Mouse (Mus musculus) adrenal gland, adult (tissue): ENCODE results near the gene Lzts2.

ENCODE experiments used
- DNase-seq, 2 experiments: peaks; one replicate each; pipeline ENCODE4 v3.0.0; 2022 to 2023; ENCODE audit warnings: low spot score in 1 of 2; ENCODE audit not compliant: inconsistent age in 2 of 2

Lzts2 gene

DNA sequence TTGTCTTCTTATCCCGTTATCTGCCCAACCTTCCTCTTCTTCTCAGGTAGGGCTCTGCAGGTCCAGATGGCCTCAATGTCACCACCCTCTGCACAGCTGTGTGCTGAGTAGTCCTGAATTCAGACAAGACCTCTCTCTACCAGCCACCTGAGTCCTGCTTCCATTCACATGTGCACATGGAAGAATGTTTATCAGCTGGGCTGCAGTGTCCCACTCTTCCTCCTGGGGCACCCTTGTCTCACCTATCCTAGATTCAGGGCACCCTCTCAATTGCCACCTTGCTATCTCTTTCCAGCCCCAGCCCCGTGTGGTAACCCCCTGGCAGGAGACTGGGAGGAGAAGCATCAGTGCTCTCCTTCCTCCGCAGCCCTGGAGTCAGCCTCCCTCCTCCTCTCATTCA lies 11.9 kb upstream of the Lzts2 start:
- peak in 1 of 2 experiments; percentile 54 for DNase-seq

DNA sequence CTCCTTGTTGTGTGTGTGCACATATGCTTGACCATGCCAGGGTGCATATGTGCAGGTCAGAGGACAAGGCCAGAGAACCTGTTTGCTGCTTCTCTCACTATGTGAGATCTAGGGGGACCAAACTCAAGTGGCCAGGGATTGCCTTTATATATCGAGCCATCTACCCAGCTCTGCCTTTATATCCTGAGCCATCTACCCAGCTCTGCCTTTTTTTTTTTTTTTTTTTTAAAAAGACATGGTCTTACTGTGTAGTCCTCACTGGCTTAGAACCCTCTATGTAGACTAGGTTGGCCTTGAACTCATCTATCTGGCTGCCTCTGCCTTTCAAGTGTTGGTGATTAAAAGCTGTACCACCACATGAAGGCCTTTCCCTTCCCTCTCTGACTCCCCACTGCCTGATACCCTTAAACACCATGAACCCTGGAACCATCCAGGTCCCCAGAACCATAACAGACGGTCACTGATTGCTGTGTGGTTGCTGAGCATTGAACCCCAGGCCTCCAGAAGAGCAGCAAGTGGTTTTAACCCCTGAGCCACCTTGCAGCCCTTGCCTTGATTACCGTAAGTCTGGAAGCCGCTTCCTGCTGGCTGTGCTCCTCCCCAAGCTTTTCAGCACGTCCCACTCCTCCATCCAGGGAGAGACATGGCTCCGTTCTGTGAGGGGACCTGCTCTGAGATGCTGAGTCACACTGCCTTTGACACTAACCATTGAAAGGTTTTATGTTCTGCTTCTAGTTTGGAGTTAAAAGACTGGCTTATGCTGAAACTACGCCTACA lies 10.3 kb upstream of the Lzts2 start:
- peak in 1 of 2 experiments; percentile 28 for DNase-seq

DNA sequence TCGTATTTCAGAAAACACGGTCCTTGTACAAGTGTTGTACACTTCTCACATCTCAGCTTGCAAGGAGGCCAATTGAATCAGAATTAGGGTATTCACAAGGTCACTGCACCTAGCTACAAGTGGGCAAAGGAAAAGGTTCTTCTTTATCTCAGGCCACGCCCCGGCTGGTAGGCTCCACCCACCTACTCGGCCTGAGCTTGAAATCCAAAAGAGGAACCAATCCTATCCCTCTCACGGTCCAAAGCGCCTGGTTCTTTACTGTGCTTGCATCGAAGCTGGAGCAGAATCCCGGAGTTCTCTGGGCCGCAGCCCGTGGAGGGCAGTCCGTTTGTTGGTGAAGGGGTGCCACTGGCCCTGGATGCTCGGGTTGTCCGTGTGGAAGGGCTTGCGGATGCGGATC lies 8.8 kb upstream of the Lzts2 start, which contains the start of gene Twnk:
Gene Twnk, plus strand, starts transcription at position 220 of the 400 bp plus-strand sequence.
- DNase-seq: peak; percentile 71 to 85

DNA sequence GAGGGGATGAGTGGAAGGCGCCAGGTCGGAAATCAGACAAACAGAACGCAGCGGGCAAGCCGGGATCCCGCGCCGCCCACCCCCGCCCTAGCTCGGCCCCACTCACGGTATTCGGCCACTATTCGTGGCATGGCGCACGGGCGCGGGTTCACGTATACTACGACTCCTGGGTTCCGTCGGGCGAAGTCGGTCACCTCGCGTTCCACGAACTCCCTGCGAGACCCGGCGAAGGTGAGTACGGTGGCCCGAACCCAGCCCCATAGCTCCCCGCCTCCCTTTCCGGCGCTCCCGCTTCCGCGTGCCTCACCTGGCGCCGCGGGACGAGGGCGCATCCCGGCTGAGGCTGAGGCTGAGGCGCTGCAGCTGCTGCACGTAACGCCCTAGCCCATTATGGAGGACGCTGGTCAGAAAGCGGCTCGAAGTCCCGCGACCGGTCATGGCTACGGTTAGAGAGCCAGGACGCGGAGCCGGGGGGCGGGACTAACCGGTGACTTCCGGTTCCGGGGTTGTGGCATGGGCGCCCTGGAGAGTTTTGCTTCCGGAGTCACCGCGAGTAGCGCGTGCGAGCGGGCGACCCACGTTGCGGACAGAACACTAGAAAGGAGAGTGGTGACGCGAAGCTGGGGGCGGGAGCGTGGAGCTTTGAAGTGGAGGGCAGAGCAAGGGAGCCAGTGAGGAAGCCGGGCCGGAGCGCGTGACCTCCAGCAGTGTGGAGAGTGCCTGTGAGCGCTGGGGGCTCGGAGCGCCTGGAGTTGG lies 8.1 kb upstream of the Lzts2 start, which contains the start of gene Mrpl43:
Gene Mrpl43, minus strand, starts transcription at position 486 of the 756 bp plus-strand sequence.
- DNase-seq: peak; percentile 97 to 99

GRCm38 (mm10) chr19:45007021-45007420 lies 7.2 kb upstream of the Lzts2 start:
- DNase-seq: peak in 1 of 2 experiments; percentile 68

DNA sequence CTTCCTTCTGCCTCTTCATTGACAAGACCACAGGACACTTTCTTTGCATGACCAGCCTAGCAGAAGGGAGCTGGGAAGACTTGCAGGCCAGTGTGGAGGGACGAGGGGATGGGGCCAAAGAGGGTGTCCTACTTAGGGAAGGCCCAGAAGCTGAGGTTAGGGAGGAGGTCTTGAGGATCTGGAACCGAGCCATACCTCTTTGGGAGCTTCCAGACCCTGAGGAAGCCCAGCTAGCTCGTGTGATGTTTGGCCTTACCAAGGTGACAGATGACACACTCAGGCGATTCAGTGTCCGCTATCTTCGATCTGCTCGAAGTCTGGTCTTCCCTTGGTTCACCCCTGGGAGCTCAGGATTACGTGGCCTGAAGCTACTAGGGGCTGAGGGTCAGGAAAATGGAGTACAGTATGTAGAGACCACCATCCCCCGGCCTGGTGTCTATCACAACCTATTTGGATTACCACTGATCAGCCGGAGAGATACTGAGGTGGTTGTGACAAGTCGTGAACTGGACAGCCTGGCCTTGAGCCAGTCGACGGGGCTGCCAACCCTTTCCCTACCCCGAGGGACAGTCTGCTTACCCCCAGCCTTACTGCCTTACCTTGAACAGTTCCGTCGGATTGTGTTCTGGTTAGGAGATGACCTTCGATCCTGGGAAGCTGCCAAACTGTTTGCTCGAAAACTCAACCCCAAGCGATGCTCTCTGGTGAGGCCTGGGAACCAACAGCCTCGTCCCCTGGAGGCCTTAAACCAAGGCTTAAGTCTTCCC lies 6.6 kb upstream of the Lzts2 start:
- DNase-seq: peak; percentile 84 to 91

GRCm38 (mm10) chr19:45010646-45011045 lies 3.6 kb upstream of the Lzts2 start:
- DNase-seq: peak; percentile 79 to 83

- DNase-seq: no peak
Measured at GRCm38 (mm10) chr19:45012219-45012618, 2.0 kb upstream of the Lzts2 start.

DNA sequence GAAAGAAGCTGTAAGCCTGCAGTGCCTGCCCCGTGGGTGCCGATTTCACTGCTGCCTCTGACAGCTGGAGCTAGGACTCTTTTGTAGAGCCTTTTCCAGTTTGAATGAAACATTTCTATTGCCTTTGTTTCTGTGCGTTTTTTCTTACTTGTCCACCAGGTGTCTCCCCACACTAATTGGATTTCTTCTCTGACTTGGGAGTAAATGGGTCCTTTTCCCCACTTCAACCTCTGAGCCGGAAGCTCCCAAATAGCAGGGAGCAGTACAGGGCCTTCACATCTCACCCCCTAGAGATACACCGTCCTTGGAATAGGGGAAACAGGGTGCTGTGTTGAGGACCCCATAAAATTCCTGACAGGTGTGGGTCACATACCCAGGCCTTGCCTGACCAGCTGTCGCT lies 1.6 kb upstream of the Lzts2 start:
- peak in 1 of 2 experiments; percentile 74 for DNase-seq

GRCm38 (mm10) chr19:45013581-45014225 lies 511 bp upstream of the Lzts2 start:
- DNase-seq: no peak

- peak; percentile 82 to 92 for DNase-seq
Measured at GRCm38 (mm10) chr19:45014981-45015402, 778 bp downstream of the Lzts2 start.

DNA sequence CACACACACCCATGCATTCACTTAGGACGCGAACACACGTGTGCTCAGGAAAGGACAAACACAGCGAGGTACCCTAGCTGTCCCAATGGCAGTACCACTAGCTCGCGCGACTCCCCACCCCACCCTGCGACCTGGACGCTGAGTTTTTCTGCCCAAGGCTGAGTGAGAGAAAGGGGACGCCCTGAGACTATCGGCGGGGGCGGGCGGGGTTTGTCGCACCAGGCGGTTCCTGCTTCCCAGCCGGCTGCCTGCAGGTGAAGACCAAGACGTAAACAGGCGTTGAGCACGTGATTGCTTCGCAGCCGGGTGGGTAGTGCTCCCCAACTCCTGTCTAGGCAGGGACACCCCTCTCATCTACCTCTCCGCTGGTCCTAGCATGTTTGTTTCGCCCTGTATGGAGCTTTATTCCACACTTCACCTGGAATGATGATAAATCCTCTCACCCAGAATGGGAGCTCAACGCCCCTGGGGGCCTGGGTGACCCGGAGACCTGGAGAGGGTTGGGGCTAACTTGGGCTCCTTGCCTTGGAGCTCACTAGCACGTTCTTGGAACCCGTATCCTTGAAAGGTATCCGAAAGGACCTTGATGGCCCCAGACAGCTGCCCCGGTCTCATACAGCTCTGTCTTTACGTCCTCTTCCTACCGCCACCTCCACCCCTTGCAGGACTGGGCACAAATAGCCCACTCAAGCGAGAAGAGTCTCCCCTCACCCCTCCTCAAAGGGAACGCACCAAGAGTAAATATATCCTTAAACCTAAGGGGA lies 1.5 kb downstream of the Lzts2 start:
- peak; percentile 85 to 92 for DNase-seq

DNA sequence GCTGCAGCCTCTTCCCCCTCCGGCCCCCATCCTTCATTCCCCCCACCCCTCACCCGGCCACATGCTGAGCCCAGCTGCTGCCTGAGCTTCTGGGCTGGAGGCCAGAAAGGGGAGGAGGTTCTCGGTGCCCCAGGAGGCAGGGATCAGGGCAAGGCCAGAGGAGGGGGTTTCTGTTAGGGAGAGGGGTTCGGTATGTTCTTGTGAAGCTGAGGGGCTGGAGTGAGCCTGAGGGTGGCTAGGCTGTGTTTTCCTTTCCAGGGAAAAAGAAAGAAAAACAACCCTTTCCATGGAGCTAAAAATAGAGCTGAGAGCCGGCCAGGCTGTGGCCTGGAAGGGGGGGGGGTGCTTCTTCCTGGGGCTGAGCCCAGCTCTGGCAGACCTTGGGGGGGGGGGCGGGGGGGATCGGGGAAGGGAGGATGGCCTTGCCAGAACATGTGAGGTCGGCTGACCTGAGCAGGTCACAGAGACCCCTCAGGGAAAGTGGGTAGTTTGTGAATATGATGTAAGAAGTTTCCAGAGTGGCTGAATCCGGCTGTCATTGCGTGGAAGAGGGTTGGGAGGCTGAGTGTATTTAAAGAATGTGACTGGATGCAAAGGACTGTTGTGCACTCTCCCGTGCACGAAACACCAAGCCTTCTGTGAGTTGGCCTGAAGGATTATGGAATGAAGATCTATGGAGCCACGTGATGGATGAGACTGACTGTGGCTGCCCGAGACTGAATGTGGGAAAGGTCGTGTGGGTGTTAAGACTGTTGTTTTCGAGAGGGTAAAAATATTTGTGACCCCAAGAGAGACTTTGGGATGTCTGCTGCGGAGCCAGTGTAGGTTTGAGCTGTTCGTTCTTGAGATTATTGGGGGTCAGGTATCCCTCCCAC lies 2.4 kb downstream of the Lzts2 start:
- peak; percentile 87 to 95 for DNase-seq

- DNase-seq: peak; percentile 89 to 95
Measured at GRCm38 (mm10) chr19:45017216-45017771, 3.1 kb downstream of the Lzts2 start.

GRCm38 (mm10) chr19:45017909-45018308 lies 3.7 kb downstream of the Lzts2 start:
- DNase-seq: peak; percentile 95 to 97

DNA sequence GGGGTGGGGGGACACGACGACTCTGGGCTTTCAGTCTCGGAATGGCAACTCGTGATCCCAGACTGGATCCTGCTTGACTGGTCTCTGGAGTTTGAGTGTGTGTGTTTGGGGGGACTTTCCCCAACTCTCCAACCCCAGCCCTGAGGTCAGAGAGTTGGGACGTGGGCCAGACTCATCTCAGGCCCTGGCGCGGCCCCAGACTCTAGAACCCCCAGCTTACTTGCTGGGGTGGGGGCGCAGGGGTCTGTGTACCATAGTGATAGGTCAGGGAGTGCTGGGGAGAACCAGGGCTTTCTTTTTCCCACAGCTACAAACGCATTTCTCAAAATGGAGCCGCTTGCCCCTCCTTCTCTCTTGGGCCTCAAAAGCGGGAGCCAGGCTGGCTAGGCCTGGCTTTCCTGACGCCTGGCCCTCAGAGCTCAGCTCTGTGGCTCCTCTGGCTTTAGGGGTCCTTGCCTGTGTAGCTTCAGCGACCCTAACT lies 4.2 kb downstream of the Lzts2 start:
- DNase-seq: peak in 1 of 2 experiments; percentile 86

DNA sequence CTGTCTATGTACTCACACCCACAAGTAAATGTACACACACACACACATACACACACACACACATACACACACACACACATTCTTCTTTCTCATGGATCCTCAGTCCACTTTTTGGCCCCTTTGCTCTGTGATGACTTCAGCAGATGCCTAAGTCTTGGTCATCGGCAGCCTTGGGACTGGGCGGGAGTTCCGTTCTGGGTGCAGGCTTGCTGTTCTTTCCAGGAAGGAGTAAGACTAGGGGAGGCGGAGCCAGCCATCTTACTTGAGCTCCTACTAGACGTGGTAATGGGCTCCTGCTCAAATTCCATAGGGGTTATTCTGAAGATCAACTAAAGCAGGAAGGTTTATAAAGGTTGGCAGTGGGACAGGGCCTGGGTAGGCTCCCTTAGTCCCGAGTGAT lies 6.1 kb downstream of the Lzts2 start:
- DNase-seq: peak; percentile 84 to 90

DNA sequence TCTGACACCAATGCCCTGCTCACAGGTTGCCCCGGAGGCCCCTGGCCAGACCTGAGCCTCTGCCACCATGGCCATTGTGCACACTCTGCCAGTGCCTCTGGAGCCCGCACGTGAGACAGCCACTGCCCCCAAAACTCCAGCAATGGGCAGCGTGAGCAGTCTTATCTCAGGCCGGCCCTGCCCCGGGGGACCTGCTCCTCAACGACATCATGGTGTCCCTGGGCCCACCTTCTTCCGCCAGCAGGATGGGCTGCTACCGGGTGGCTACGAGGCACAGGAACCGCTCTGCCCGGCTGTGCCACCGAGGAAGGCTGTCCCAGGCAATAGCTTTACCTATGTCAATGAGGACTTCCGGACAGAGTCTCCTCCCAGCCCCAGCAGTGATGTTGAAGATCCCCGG lies 7.1 kb downstream of the Lzts2 start:
- DNase-seq: no peak
